Mouse (Mus musculus) retina, embryonic 14.5 days (tissue): Measurements from ENCODE around the gene Itpkc.

Experiments
- DNase-seq: peaks from one replicate; pipeline ENCODE4 v3.0.0-alpha.2; 2015; ENCODE audit warnings: low spot score

Itpkc gene

DNA sequence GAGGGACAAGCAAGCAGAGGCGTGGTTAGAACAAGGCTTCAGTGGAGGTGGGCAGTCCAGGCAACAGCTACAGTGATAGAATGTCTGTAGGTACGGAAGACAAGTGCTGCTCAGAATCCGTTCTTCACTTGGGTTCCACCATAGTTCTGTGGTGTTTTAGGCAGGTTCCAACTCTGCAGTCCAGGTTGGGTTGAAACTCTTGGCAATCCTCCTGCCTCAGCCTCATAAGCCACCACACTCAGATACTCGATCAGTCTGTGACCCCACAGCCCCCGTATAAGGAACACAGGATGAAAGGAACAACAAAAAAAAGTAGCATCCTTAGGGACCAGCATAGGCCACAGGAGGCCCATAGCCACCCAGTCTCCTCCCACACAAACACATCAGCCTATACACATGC, 36.0 kb downstream of the Itpkc start:
- no peak for DNase-seq

DNA sequence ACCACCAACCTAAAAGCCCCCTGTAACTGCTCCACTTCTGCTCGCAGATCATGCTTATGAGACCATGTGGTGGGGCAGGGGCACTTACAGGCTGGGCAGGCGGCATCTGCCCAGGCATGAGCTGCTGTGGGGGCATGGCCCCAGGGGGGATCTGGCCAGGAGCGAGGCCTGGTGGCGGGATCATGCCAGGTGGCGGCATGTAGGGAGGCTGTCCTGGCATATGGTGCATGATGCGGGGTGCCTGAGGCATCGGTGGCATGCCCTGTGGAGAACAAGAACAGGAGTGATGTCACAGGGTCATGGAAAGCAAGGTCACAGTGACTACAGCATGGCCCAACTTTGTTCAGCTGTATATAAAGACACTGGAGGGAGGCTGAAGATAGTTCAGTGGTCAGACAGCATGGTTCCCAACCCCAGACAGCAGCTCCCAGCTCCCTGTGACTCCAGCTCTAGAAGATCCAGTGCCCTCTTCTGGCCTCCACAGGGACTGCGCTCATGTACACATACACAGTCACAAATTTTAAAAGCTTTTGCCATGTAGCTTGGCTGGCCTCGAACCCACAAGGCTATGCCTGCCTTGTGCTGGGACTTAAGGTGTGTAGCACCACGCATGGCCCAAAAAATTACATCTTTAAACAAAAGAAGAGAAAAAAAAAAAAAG, 39.1 kb downstream of the Itpkc start:
- peak; percentile 11 for DNase-seq

DNA sequence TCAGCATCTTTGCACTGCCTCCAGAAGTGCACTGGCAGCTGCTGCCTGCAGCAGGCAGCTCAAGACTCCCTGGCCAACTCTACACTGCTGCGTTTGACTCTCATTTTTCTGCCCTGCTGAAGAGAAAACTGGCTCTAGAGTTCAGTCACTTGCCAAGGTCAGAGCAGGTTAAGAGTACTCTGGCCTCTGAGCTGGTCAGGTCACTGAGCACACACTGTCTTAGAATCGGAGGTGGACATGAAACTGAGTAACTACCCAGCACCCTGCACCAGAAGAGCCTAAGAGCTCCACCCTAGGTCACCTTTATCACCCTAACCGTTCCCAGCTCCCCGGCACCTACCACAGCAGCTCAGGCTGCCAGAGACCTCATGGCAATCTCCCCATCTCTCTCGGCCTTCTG, 42.5 kb downstream of the Itpkc start:
- DNase-seq, result no peak

DNA sequence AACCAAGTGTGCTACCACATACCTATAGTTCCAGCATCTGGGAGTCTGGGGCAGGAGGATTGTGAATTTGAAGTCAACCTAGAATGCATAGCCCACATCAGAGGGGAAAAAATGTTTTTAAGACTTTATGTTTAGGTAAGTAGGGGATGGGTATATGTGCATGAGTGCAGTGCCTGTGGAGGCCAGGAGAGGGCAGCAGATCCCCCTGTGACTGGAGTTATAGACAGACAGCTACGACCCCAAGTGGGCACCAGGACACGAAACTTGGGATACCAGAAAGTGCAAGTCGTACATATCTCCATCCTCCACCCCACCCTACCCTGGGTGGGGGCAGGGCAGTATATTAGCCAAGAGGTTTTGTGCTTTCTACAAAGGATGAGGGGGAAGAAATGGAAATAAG, 43.5 kb downstream of the Itpkc start:
- peak; percentile 59 for DNase-seq

DNA sequence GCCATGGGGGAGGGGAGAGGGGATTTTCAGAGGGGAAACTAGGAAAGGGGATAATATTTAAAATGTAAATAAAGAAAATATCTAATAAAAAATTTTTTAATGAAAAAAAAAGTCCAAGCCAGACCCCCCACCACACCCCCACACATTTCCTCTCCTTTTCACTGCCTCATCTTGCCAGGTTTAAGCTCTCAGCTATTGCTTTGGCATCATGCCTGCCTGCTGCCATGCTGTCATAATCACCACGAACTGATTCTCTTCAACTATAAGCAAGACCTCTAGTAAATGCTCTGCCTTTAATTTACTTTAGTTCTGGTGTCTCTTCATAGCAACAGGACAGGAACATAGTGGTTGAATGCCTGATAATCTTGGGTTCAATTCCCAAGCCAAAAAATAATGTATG, 46.0 kb downstream of the Itpkc start:
- no peak for DNase-seq

DNA sequence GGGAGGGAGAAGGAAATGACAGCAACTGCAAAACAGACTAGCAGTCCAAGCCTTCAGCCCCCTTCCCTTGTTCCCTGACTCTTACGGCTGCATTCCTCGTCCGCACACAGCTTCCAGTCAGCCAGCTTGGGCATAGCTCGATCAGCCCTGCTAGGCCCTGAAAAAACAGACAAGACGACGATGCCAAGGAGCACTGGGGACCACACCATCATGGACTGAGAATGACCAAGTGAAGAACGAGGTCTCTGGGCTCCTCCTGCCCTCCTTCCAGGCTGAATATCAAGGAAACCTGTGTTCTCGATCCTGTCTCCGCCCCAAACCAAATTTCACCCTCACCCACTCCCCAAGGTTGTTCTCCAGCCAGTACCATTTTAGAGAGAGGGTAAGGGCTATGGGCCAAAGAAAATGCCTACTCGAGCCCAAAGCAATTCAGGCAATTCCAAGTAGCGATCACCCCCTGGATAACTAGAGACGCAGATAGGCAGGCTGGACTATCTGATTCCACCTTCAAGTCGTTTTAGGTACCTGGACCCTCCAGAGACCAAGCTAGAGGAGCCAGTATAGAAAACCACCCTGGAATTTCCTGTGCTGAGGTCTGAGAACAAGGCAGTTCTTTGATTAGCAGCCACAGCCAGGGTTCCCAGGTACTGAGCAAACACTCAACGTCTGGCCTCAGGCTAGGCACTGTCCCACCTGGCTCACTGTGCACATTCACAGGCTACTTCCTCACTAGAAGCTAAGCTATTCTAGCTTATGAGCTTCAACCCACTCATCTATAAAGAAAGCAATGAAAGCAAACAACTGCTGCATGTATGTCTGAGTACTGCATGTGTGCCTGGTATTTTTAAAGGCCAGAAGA, 47.4 kb downstream of the Itpkc start, which contains the start of the genes Gm21983 and Mia:
Gene Gm21983, minus strand, starts transcription at position 250 of the 859 bp plus-strand sequence.
Gene Mia, minus strand, starts transcription at position 321 of the 859 bp plus-strand sequence.
- no peak for DNase-seq

DNA sequence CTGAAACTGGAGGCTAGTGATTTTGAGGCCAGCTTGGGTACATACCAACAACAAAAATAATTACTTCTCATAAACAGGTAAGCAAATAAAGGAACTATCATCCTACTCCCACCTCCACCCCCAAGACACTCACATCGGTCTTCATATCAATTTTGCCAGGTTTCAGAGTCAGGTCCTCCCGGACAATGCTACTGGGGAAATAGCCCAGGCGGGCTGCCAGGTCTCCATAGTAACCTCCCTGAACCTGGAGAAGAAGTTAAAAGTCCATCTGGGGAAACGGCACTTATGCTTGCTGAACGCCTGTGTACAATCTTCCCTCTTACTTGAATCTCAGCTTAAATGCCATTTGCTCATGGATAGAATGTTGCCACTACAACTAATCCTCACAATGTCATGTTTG, 48.4 kb downstream of the Itpkc start:
- DNase-seq, result no peak

DNA sequence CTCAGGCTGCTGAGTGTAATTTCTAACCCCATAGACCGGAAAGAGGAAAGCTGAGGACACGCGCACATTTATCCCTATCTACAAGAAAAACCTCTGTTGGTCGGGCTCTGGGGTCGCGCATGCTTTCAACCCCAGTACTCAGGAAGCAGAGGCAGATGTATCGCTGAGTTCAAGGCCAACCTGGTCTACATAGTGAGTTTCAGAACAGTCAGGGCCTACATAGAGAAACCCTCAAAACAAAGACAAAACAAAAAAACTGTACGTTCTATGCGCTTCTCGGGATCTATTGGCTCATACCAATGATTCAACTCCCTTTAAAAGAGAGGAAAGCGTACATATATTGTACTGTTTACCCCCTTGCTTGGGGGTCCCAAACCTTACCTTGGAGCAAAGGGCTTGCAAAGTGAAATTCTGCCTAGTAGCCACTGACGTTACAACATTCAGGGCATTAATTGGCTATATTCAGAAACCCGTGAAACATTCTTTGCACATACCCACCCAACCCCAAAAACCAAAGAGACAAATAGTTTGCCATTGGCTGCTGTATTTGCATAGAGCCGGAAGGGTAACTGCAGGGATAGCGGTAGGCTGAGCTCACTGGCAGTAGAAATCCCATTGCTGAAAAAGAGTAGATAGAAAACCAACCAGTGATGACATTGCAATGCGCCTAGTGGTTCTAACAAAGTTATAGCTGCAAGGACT, 49.1 kb downstream of the Itpkc start:
- DNase-seq, result no peak

DNA sequence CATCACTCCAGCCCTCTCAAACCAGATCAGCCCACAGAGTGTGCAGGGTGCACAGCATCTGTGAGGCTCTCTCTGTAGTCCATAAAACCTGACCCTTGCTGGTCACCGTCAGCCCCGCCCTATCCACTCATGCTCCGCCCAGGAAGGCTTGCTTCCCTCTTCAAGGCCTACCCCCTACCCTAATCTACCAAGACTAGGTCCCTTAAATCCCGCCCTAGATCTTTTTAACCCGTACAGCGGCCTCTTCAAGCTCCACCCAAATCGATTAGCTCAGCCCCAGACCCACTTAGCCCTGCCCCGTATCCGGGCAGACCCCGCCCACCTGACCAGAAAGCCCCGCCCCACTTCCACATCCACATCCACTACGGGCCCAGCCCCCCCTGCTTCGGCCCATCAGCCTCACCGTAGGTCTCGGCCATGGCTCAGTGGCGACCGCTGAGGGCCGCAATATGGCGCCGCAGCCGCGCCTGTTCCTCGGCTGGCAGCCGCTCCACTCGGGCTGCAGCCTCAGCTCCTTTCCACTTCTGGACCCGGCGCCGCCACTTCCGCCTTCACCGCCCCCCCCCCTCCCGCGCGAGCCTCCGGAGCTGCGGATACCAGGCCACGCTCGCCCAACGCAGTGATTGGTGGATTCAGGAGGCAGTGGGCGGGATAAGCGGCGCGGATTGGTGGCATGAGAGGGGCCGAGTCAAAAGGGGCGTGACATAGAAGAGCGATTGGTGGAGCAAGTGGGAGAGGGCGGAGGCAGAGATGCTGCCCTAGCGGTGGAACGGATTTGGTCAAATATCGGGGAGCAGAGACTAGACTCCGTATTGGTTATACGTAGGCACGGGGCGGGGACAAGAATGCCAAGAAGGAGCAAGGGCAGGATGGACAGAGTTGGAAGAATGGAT, 49.9 kb downstream of the Itpkc start, which contains the start of gene Rab4b:
Gene Rab4b, minus strand, starts transcription at position 573 of the 893 bp plus-strand sequence.
- peak; percentile 99 for DNase-seq

DNA sequence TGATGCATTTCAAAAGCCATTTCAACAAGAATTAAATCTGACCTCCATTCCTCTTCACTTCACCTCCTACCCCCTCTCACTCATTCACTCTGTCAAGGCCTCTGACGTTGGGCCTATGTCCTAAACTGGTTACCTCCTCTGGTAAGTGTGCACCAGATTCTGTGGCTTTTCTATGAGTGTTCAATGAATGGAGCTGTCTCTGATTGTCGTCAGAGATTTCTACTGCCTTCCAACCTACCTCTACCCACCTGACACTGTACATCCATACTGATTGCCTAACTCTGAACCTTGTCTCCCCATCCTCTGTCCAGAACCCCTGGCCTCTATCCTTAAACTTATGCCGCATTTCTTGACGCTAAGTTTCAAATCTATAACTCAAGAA, 50.5 kb downstream of the Itpkc start:
- DNase-seq, result no peak

DNA sequence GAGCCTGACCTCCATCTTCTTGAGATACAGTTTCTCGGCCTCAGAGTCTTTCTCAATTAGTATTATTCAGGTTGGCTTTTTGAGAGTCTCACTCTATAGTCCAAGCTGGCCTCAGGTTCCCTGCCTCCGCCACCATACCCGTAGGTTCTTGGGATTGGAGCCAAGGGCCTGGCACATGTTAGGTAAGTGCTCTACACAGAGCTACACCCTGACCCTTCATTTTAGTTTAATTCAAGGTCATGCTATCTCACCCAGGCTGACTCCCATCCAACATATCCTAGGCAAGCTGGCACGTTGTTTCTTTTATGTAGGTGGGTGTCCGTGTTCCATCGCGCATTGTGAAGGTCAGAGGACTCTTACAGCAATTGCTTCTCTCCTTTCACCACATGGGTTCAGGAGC, 53.6 kb downstream of the Itpkc start:
- no peak for DNase-seq

DNA sequence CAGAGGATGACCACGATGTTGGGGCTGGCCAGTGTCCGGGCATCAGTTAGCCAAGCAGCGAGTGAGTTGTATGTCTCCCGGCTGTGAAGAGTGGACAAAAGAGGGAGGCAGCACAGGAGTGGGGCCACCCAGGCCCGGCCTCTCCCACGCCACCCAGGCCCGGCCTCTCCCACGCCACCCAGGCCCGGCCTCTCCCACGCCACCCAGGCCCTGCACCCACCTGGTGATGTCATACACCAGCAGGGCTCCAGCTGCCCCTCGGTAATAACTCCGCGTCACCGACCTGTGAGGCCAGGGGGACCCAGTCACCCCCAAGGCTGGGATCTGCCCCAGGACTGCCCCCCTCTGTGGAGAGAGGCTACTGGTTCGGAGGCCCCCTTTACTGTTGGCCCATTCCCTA, 54.0 kb downstream of the Itpkc start:
- no peak for DNase-seq

DNA sequence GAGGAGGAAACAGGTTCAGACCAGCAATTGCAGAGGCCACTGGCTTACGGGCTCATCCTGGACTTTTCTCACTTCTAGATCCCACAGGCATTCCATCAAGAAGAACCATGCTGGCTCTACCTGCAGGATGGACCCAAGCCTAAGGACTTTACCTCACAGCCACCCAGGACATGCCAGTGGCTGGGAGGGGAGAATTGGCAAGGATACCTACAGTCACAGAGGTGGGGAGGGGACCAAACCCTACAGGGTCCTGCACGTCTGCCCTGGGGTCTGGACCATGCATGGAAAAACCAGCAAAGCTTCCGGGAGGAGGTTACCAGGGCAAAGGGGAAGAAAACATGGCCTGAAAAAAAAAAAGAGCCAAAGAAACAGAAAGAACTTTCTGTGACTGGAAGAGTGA, 57.5 kb downstream of the Itpkc start:
- no peak for DNase-seq

DNA sequence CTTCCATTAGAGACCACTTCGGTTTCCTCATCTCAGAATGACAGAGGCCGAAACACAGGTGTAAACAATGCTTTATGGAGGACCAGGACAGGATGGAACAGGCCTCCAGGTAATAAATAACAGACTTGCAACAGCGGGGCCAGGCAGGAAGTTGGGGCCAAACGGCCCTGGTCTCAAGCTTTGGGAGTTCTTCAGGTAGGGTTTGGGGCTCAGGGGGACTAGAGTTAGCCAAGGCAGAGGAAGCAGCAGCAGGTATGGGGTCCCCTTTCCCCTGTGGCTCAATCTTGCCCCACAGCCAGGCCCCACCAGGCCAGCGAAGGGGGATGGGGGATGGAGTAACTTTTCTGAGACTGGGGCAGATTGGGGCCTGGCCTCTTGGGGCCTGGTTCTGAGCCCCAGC, 60.1 kb downstream of the Itpkc start:
- no peak for DNase-seq

DNA sequence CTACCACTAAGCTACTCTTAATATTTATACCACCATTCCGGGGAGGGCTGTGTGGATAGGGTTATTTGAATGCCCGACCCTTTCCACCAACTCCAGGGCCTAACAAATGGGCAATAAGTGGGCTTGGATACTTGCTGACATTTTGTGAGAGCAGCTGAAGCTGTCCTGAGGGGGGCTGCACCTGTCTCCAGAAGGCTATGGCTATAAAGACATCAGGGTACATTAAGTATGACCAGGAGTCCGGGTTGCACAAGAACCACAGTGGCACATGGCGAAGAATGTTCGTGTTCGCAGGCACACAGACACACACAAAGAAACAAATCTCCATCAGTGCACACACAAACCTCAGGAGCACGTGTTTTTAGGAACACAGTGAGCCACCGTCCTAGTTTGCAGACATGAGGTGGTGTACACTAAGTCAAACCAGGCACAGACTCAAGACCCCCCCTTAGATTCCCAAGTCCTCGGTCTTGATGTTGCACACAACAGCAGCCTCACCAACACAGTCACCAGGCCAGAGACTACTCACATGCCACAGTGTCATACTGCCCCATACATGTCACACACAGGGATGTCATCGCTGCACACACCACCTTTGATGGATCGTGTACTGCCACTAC, 60.9 kb downstream of the Itpkc start:
- no peak for DNase-seq

DNA sequence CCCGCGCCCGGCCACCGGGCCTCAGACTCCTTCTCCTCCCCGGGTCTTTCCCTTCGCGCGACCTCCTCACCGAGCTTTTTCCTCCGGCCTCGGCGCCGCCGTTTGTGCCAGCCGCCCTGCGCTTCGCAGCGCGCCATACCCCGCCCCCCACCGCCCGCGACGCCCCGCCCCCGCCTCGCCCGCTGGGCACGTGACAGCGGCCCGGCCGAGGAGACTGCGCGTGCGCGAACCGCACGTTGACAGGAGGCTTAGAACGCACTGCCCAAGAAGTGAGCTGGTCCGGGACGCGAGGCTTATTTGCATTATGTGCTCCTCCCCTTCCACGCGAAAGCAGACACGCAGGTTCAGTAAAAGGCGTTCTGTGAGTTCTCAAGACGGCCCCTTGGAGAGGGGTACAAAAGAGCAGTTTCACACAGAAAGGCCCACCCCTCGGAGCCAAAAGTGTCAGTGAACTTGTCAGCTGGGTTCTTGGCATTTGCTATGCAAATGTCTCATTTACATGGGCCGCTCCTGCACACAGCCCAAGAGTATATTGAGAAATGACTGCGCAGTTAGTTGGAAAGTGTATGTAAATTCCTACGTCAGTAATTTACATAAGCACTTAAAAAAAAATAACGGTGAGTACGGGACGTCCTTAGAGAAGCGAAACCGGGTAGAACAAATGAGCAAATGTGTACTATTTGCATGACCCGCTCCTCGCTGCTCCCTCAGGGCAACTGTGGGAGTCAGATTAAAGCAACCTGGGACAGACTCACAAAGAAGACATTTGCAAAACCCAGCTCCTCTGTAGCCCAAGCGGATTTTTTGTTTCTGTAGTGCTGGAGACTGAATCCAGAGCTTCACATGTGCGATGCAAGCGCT, 61.6 kb downstream of the Itpkc start, which contains the start of gene Egln2:
Gene Egln2, minus strand, starts transcription at position 189 of the 861 bp plus-strand sequence.
- peak; percentile 94 for DNase-seq

DNA sequence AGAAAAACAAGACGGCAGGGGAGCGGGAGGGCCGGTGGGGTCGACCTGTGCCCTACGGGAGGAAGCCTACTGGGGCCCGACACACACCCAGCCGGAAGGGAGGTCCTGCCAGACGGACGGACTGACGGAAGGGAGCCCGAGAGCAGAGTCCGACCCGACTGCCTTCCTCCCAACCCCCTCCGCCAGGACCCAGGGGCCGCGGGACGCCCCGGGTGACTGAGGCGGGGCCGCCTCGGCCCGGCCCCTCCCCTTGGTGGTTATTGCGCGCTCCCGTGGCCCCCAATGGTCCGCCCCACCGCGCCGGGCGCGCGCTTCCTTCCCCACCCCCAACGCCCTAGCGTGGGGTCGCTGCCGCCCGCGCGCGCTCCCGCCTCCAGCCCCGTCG, 62.2 kb downstream of the Itpkc start:
- peak; percentile 86 for DNase-seq

DNA sequence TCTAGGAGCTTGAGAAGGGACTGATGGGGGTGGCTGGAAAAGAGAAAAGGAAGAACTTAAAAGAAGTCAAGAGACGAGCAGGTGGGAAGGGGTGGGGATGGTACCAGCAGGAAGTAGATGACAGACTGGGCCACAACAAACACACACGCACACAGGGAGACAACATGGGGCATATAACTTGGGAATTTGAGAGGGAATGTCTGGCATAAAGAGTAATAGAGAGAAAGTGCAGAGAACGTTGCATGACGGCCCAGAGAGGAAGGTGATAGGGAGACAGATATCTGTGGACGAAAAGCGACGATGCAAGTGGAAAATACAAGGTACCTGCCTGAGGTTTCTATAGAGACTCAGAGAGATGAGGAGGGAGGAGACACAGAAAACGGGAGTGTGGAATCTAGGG, 62.8 kb downstream of the Itpkc start:
- DNase-seq, result no peak

DNA sequence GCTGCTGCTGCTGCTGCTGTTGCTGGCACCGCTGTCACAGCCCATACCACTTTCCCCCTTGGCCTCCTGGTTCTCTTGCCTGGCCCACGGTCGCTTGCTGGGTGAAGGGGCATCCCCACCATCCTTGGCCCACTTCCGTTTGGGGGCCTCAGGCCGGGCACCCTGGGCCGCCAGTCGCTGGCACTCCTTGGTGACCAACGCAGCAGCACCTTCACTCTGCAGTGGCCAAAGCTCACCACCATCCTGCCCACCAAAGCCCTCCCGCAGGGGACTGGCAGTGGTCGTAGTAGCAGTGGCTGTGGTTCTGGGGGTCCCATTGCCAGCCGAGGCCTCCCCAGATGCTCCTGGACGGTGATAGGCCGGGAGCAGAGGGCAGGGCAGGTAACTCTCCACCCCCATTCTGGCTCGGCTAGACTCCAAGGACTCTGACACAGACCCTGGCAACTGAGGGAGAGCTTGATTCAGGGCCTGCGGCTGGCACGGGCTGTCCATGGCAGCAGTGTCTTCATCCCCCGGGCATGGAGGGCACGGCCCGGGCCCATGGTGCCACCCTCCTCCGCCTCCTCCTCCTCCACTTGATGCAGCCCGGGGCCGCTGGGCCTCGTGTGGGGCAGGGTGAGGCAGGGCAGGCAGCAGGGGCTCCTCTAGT, 63.3 kb downstream of the Itpkc start:
- no peak for DNase-seq
